Mouse (Mus musculus) midbrain, embryonic 14.5 days (tissue): ENCODE data around the gene Snx25. TPM values are rescaled to one million over a fixed set of nuclear protein-coding genes. Genes with fewer than 3 reads are reported as not detected.
"Not testable (repeated sequence)": the region's sequence is repeated elsewhere in the genome, so short reads cannot be mapped to it uniquely, and the experiment has no call there.

ENCODE experiments used
- ATAC-seq: fragments of 200-750 bp; cut with Nextera tagmentation; 2 replicates; pipeline ENCODE4 v1.8.0; 2017; ENCODE audit warnings: moderate number of reproducible peaks, moderate library complexity; ENCODE audit not compliant: low FRiP score, low TSS enrichment
- DNase-seq: peaks from one replicate; pipeline ENCODE4 v3.0.0-alpha.2; 2015
- H3K27ac ChIP-seq: fragments of 300-500 bp; sonication (generic); replicated peaks from 2 replicates; pipeline ENCODE4 v1.5.1; 2014; ENCODE audit warnings: mild to moderate bottlenecking, low read depth, low read length, moderate library complexity
- H3K27me3 ChIP-seq: fragments of 300-500 bp; sonication (generic); 2 replicates; pipeline ENCODE4 v1.6.1; 2014; ENCODE audit warnings: low read length, control low read depth, mixed read lengths; ENCODE audit not compliant: control insufficient read depth, insufficient read depth
- H3K36me3 ChIP-seq: fragments of 300-500 bp; sonication (generic); 2 replicates; pipeline ENCODE4 v1.6.1; 2014; ENCODE audit warnings: low read length, control low read depth; ENCODE audit not compliant: control insufficient read depth, insufficient read depth
- H3K4me1 ChIP-seq: fragments of 300-500 bp; sonication (generic); 2 replicates; pipeline ENCODE4 v1.6.1; 2014; ENCODE audit warnings: mild to moderate bottlenecking, antibody characterized with exemption, low read length, control low read depth; ENCODE audit not compliant: control insufficient read depth, insufficient read depth
- H3K4me2 ChIP-seq: fragments of 300-500 bp; sonication (generic); 2 replicates; pipeline ENCODE4 v1.6.1; 2014; ENCODE audit warnings: mild to moderate bottlenecking, low read length, moderate library complexity
- H3K4me3 ChIP-seq: fragments of 300-500 bp; sonication (generic); replicated peaks from 2 replicates; pipeline ENCODE4 v1.5.1; 2014; ENCODE audit warnings: low read depth, low read length
- H3K9ac ChIP-seq: fragments of 300-500 bp; sonication (generic); replicated peaks from 2 replicates; pipeline ENCODE4 v1.6.1; 2014; ENCODE audit warnings: mild to moderate bottlenecking, low read length, moderate library complexity
- H3K9me3 ChIP-seq: fragments of 300-500 bp; sonication (generic); 2 replicates; pipeline ENCODE4 v1.6.1; 2016; ENCODE audit warnings: low read length, control low read depth, mixed read lengths; ENCODE audit not compliant: control insufficient read depth
- WGBS: fragments of 180-500 bp; shearing (Covaris S2); extraction: QIAGEN DNeasy Blood & Tissue Kit; methylation state at CpG from one replicate; pipeline ENCODE4 v1.1.7; 2014; 5-methylcytosine and 5-hydroxymethylcytosine counted together
- polyA plus RNA-seq: library from polyadenylated mRNA; unstranded; fragments of >200 nt; fragmentation: Nextera tagmentation; extraction: Ambion mirVana; gene quantifications from 2 replicates; pipeline ENCODE4 v1.2.1, GENCODE M21; 2014

Gene Snx25
- polyA plus RNA-seq, 1 experiment from 2014 or later: 14.0 TPM

GRCm38 (mm10) chr8:46142498-46143081 lies 9.4 kb downstream of the Snx25 start:
- ATAC-seq (no peak), DNase-seq (no peak)
- WGBS: 93% methylated on average over 4 of the region's 4 CpGs
- no peak overlapping the region for H3K9ac ChIP-seq
- no peaks in the 10 kb centered on the region for H3K27me3 ChIP-seq
- no peak overlapping the region for H3K4me3 ChIP-seq
- no peak overlapping the region for H3K27ac ChIP-seq
- no peaks in the 10 kb centered on the region for H3K36me3 ChIP-seq
- H3K4me2 ChIP-seq: no peak overlapping the region
- H3K9me3 ChIP-seq: no peaks in the 10 kb centered on the region
- H3K4me1 ChIP-seq: no peaks in the 10 kb centered on the region

- Histone ChIP-seq H3K27ac (no peak overlapping the region), H3K4me3 (no peak overlapping the region), H3K36me3 (no peaks in the 10 kb centered on the region), H3K9ac (no peak overlapping the region), H3K4me2 (no peak overlapping the region), H3K9me3 (no peaks in the 10 kb centered on the region), H3K4me1 (no peaks in the 10 kb centered on the region), H3K27me3 (no peaks in the 10 kb centered on the region)
- DNase-seq (no peak), ATAC-seq (no peak)
- 97% methylated on average over 3 of the region's 3 CpGs for WGBS
Measured at GRCm38 (mm10) chr8:46141688-46142087, 10.3 kb downstream of the Snx25 start.

DNA sequence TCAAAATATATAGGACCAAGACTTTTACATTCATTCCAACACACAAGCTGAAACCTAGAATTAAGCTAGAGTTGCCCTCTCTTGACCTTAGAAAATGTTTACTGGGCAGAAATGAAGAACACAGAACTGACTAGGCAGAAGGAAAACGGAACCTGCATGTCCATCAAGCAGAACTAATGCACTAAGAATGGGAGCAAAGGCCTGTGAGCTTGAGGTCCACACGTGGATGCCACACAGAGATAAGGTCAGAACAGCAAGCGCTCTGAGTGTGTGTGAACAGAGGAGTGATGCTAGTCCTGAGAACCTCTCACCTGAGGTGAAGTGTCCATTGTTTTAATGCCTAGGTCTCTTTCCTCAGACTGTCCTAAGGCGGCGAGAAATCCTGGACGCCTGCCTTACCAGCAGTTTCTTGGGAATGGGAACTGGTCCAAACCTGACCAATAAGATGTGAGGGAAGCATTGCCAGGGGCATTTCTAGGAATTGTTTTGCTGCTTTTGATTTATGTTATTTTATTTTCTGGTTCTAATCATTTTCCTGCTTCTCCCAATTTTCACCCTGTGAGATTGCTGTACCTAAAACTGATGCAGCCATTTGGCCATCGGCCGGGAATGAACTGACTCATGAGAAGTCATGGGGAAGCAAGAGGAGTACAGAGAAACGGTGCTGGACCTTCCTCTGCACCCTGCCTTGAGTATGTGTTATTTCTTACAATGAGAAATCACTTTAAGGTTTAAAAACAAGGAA lies 11.4 kb downstream of the Snx25 start:
- no peak overlapping the region for H3K4me2 ChIP-seq
- H3K27ac ChIP-seq: no peak overlapping the region
- H3K27me3 ChIP-seq: no peaks in the 10 kb centered on the region
- H3K4me1 ChIP-seq: no peaks in the 10 kb centered on the region
- DNase-seq (no peak), ATAC-seq (no peak)
- no peaks in the 10 kb centered on the region for H3K36me3 ChIP-seq
- H3K9ac ChIP-seq: no peak overlapping the region
- no peak overlapping the region for H3K4me3 ChIP-seq
- WGBS: 83% methylated on average over 9 of the region's 9 CpGs
- H3K9me3 ChIP-seq: no peaks in the 10 kb centered on the region

DNA sequence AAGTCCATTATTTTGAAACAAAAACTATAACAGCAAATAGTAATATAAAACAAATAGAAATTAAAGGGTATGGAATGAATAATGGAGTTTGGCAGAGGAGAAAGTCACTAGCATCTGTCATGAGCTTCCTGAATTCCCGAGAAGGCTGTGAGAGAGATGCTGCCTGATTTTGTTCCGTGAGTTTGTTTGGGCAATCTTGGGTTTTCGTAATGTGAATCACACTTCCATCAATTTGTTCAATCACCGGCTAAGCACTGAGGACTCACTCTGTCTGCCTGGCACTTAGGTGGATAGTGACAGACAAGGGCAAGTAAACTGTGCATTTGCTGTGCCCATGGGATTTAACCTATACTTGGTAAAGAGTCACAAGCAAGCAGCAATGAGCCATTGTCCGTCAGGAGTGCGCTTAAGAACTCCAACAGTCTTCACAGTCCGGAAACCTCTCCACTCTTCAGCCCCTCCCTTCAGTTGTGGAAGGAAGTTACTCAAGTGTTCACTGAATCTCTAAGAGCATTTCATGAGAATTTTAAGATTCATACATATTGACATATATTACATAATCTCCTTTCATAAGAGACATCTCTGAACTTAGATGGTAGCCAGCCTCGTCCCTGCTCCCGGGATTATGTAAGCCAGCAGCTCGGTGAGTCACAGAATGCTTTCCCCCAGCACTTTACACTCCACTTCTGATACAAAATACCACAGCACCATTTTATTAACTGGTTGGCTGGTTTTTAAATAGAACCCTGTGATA lies 13.9 kb downstream of the Snx25 start:
- Histone ChIP-seq H3K36me3 (no peaks in the 10 kb centered on the region), H3K27me3 (no peaks in the 10 kb centered on the region), H3K4me2 (no peak overlapping the region), H3K9ac (no peak overlapping the region), H3K27ac (no peak overlapping the region), H3K4me3 (no peak overlapping the region), H3K4me1 (no peaks in the 10 kb centered on the region), H3K9me3 (no peaks in the 10 kb centered on the region)
- DNase-seq (no peak), ATAC-seq (no peak)
- 90% methylated on average over 10 of the region's 10 CpGs for WGBS

DNA sequence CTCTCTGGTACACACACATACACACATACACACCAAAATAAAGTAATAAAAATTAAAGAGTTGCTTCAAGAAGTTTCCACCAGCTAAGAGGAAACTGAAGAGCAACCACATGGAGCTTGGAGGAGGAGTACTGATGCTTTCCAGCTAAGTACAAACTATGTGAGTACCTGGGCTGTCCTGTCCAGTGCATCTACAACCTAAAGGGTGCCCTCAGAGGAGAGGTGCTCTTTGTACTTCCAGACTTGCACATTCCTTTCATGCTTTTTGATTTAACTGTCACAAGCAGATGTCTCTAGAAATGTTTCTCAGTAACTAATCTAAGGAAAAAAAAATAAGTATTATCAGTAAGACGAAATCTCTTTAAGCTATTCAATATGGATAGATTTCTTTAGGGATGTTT lies 14.6 kb downstream of the Snx25 start:
- no peak for ATAC-seq
- Histone ChIP-seq H3K27ac (no peak overlapping the region), H3K9ac (no peak overlapping the region), H3K27me3 (no peaks in the 10 kb centered on the region), H3K36me3 (no peaks in the 10 kb centered on the region), H3K9me3 (no peaks in the 10 kb centered on the region), H3K4me3 (no peak overlapping the region), H3K4me1 (no peaks in the 10 kb centered on the region), H3K4me2 (no peak overlapping the region)
- no peak for DNase-seq
- 94% methylated on average over 1 of the region's 1 CpGs for WGBS

GRCm38 (mm10) chr8:46135546-46135945 lies 16.4 kb downstream of the Snx25 start:
- 91% methylated on average over 2 of the region's 2 CpGs for WGBS
- H3K4me3 ChIP-seq, H3K27ac ChIP-seq, H3K36me3 ChIP-seq, H3K4me2 ChIP-seq, H3K9me3 ChIP-seq, DNase-seq, H3K4me1 ChIP-seq, ATAC-seq, H3K27me3 ChIP-seq, H3K9ac ChIP-seq: not testable (repeated sequence)

GRCm38 (mm10) chr8:46130426-46130825 lies 21.5 kb downstream of the Snx25 start:
- Histone ChIP-seq H3K27ac (no peak overlapping the region), H3K36me3 (no peaks in the 10 kb centered on the region), H3K27me3 (no peaks in the 10 kb centered on the region), H3K4me3 (no peak overlapping the region), H3K4me1 (no peaks in the 10 kb centered on the region), H3K4me2 (no peak overlapping the region), H3K9ac (no peak overlapping the region), H3K9me3 (no peaks in the 10 kb centered on the region)
- 85% methylated on average over 2 of the region's 2 CpGs for WGBS
- ATAC-seq: no peak
- DNase-seq: no peak

DNA sequence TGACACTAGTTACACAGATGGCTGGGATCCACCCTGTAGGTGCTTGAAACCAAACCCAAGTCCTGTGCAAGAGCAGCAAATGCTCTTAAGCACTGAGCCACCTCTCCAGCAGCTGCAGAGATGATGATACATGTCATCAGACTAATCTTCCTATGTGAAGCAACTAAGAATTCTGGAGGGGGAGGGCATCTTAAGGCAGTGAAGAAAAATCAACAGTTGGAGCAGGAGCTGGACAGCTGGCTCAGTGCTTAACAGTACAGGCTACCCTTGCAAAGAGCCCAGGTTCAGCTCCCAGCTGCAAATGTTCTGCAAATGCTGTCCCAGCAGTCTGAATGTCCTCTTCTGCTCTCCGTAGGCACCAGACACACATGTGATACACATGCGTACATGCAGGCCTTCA lies 29.5 kb downstream of the Snx25 start:
- Histone ChIP-seq H3K9me3 (no peaks in the 10 kb centered on the region), H3K36me3 (no peaks in the 10 kb centered on the region)
- no peak for DNase-seq

More for the DNA sequence above, 29.5 kb downstream of the Snx25 start:
- Histone ChIP-seq H3K9ac (no peak overlapping the region), H3K27ac (no peak overlapping the region), H3K27me3 (no peaks in the 10 kb centered on the region), H3K4me2 (no peak overlapping the region), H3K4me3 (no peak overlapping the region), H3K4me1 (no peaks in the 10 kb centered on the region)
- WGBS: 97% methylated on average over 2 of the region's 2 CpGs
- no peak for ATAC-seq
